Mouse (Mus musculus): ENCODE results near the gene Meig1. TPM values are rescaled to one million over a fixed set of nuclear protein-coding genes. Genes with fewer than 3 reads are reported as not detected.

Meig1 gene
- polyA plus RNA-seq (2012; rRNA removed) = not detected in 2 replicates

GRCm38 (mm10) chr2:3422548-3422947 lies at the start of gene Meig1:
Meig1 (minus strand) TSS chr2:3422648.

DNA sequence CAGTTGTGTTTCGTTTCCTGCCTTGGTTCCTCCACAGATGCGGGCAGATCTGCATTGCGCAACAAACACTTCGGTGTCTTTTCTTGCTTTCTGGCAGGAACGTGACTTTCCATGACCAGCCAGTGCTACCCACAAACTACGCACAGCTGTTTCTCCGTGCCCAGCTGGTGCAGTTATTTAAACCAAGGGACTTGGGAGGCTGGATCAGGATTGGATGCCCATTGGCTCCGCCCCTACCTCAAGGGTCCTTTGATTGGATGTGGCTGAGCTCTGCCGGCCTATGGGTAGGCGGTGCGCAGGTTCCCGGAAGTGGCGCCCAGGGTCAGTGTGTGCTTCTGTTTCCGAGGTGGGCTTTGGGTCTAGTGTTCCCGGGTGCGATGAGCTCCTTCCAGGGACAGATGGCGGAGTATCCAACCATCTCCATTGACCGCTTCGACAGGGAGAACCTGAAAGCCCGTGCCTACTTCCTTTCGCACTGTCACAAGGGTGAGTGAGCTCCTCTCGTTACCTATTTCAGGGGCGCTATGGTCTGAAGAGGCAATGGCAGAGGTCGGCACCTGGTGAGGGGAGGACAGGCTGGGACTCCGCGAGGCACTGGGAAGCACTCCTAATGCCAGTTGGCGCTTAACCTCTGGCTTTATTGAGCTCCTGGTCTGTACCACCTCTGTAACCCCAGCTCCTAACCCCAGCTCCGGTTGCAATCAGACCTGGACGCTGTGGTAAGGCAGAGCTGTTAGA lies 1.6 kb upstream of the Meig1 start, which contains the start of gene Dclre1c:
Dclre1c (plus strand) TSS at position 291 of the 738 bp plus-strand sequence.

GRCm38 (mm10) chr2:3397110-3397509 lies 25.3 kb downstream of the Meig1 start, which contains the start of gene Olah:
Olah (minus strand) TSS chr2:3397210.

Other genes with a start within 250 kb of the Meig1 start
- 4.9 and 5.0 TPM in 2 replicates for gene Nmt2, start 138.4 kb downstream of the Meig1 start, polyA plus RNA-seq (2012; rRNA removed)
- 6.0 and 6.7 TPM in 2 replicates for gene Rpp38, start 90.0 kb downstream of the Meig1 start, polyA plus RNA-seq (2012; rRNA removed)
- gene Acbd7, start 86.5 kb downstream of the Meig1 start, polyA plus RNA-seq (2012; rRNA removed) = 0.23 and 0.48 TPM in 2 replicates
- gene Olah, start 25.4 kb downstream of the Meig1 start, polyA plus RNA-seq (2012; rRNA removed) = not detected in 2 replicates
- gene Dclre1c, start 1.5 kb upstream of the Meig1 start, polyA plus RNA-seq (2012; rRNA removed) = 5.4 and 6.2 TPM in 2 replicates
- 1.5 TPM in 2 replicates for gene Suv39h2, start 52.4 kb upstream of the Meig1 start, polyA plus RNA-seq (2012; rRNA removed)
- gene Gm45902, start 90.1 kb upstream of the Meig1 start, polyA plus RNA-seq (2012; rRNA removed) = 0.79 and 0.89 TPM in 2 replicates
- gene Hspa14, start 90.2 kb upstream of the Meig1 start, polyA plus RNA-seq (2012; rRNA removed) = 29.2 and 31.6 TPM in 2 replicates
- gene Cdnf, start 90.4 kb upstream of the Meig1 start, polyA plus RNA-seq (2012; rRNA removed) = 0.14 and 0.16 TPM in 2 replicates
- 17.0 and 17.5 TPM in 2 replicates for gene Fam107b, start 147.8 kb upstream of the Meig1 start, polyA plus RNA-seq (2012; rRNA removed)

Measured in liver, embryonic 18 days (tissue).